Mouse (Mus musculus) embryonic fibroblast, embryonic 13.5 days (primary cell): ENCODE results near the gene Zhx3. TPM values are rescaled to one million over a fixed set of nuclear protein-coding genes. Genes with fewer than 3 reads are reported as not detected.

Experiments used
- H3K27ac ChIP-seq: 2 replicates; pipeline ENCODE4 v1.5.1; 2012; ENCODE audit warnings: low read length, control low read depth, inconsistent platforms; ENCODE audit not compliant: insufficient read depth
- H3K4me1 ChIP-seq: 2 replicates; pipeline ENCODE4 v1.6.1; 2011; ENCODE audit warnings: low read length; ENCODE audit not compliant: control insufficient read depth, insufficient read depth
- H3K4me3 ChIP-seq: 2 replicates; pipeline ENCODE4 v1.5.1; 2011; ENCODE audit warnings: mild to moderate bottlenecking, control low read depth, low read length; ENCODE audit not compliant: insufficient read depth
- CTCF ChIP-seq: IDR thresholded peaks from 2 replicates; pipeline ENCODE4 v1.5.1; 2011; ENCODE audit warnings: mild to moderate bottlenecking, control low read depth, low read length, moderate library complexity, borderline replicate concordance; ENCODE audit not compliant: insufficient read depth
- POLR2A ChIP-seq: IDR thresholded peaks from 2 replicates; pipeline ENCODE4 v1.6.1; 2011; ENCODE audit warnings: low read depth, mild to moderate bottlenecking, control low read depth, low read length, moderate library complexity
- polyA plus RNA-seq: library from polyadenylated mRNA; stranded (reverse); fragments of >200 nt; gene quantifications from 2 replicates; pipeline ENCODE4 v1.2.4, GENCODE M21; 2011; ENCODE audit warnings: low read depth; ENCODE audit not compliant: missing spikeins, insufficient read length

The Zhx3 gene
- polyA plus RNA-seq, 1 experiment: 14.1 TPM

- H3K27ac ChIP-seq: no peak overlapping the region
- H3K4me1 ChIP-seq: no peaks in the 10 kb centered on the region
- TF ChIP-seq CTCF: no peak
- no peak for TF ChIP-seq POLR2A
- no peak overlapping the region for H3K4me3 ChIP-seq
Measured at GRCm38 (mm10) chr2:160744040-160744822, 128.6 kb downstream of the Zhx3 start.

- H3K27ac ChIP-seq: no peak overlapping the region
Measured at GRCm38 (mm10) chr2:160742161-160742609, 130.6 kb downstream of the Zhx3 start.

GRCm38 (mm10) chr2:160741580-160741979 is 131.2 kb downstream of the Zhx3 start:
- H3K27ac ChIP-seq: no peak overlapping the region

More at GRCm38 (mm10) chr2:160742161-160742609, 130.6 kb downstream of the Zhx3 start:
- TF ChIP-seq POLR2A (no peak), CTCF (no peak)
- no peak overlapping the region for H3K4me3 ChIP-seq
- no peaks in the 10 kb centered on the region for H3K4me1 ChIP-seq

GRCm38 (mm10) chr2:160740521-160741156 is 132.2 kb downstream of the Zhx3 start:
- Histone ChIP-seq H3K4me3 (no peak overlapping the region), H3K4me1 (no peaks in the 10 kb centered on the region), H3K27ac (no peak overlapping the region)
- TF ChIP-seq POLR2A (no peak), CTCF (no peak)

More at GRCm38 (mm10) chr2:160741580-160741979, 131.2 kb downstream of the Zhx3 start:
- TF ChIP-seq CTCF (no peak), POLR2A (no peak)
- Histone ChIP-seq H3K4me3 (no peak overlapping the region), H3K4me1 (no peaks in the 10 kb centered on the region)

- Histone ChIP-seq H3K4me1 (no peaks in the 10 kb centered on the region), H3K4me3 (no peak overlapping the region), H3K27ac (no peak overlapping the region)
- no peak for TF ChIP-seq CTCF
- TF ChIP-seq POLR2A: no peak
Measured at GRCm38 (mm10) chr2:160739647-160740356, 133.0 kb downstream of the Zhx3 start.

GRCm38 (mm10) chr2:160738354-160738753 is 134.4 kb downstream of the Zhx3 start:
- Histone ChIP-seq H3K4me3 (no peak overlapping the region), H3K4me1 (no peaks in the 10 kb centered on the region), H3K27ac (no peak overlapping the region)
- TF ChIP-seq CTCF (no peak), POLR2A (no peak)

- H3K27ac ChIP-seq: no peak overlapping the region
- H3K4me1 ChIP-seq: no peaks in the 10 kb centered on the region
- TF ChIP-seq POLR2A (no peak), CTCF (no peak)
- H3K4me3 ChIP-seq: no peak overlapping the region
Measured at GRCm38 (mm10) chr2:160736466-160736865, 136.3 kb downstream of the Zhx3 start.

- no peak for TF ChIP-seq CTCF
- Histone ChIP-seq H3K4me1 (no peaks in the 10 kb centered on the region; the same call in 1 of the 2 replicates), H3K4me3 (no peak overlapping the region), H3K27ac (no peak overlapping the region)
Measured at GRCm38 (mm10) chr2:160735706-160736310, 137.0 kb downstream of the Zhx3 start.

GRCm38 (mm10) chr2:160734331-160734730 is 138.5 kb downstream of the Zhx3 start:
- no peak for TF ChIP-seq CTCF
- no peak for TF ChIP-seq POLR2A
- Histone ChIP-seq H3K4me3 (no peak overlapping the region), H3K4me1 (peaks cover 3% of the 10 kb centered on the region), H3K27ac (no peak overlapping the region)

GRCm38 (mm10) chr2:160733131-160733531 is 139.7 kb downstream of the Zhx3 start:
- no peak for TF ChIP-seq POLR2A
- no peak for TF ChIP-seq CTCF
- peak overlapping the region; percentile 77 for H3K4me3 ChIP-seq
- peaks cover 3% of the 10 kb centered on the region for H3K4me1 ChIP-seq
- H3K27ac ChIP-seq: no peak overlapping the region
